Mouse (Mus musculus) T-helper 17 cell (primary cell): ENCODE measurements around the gene Rpl36a-ps1.
"Not testable (repeated sequence)": the region's sequence is repeated elsewhere in the genome, so short reads cannot be mapped to it uniquely, and the experiment has no call there.

Experiments used
- in situ Hi-C, 2 experiments: fragments of 300-600 bp; cut with MboI, MseI; formaldehyde crosslinking; loops; 1 replicate in 1 of 2; 2 replicates in 1 of 2; pipeline ENCODE4 v1.15.1; 2025; ENCODE audit warnings: high pct_unique_total_duplicates in 2 of 2

Gene Rpl36a-ps1

DNA sequence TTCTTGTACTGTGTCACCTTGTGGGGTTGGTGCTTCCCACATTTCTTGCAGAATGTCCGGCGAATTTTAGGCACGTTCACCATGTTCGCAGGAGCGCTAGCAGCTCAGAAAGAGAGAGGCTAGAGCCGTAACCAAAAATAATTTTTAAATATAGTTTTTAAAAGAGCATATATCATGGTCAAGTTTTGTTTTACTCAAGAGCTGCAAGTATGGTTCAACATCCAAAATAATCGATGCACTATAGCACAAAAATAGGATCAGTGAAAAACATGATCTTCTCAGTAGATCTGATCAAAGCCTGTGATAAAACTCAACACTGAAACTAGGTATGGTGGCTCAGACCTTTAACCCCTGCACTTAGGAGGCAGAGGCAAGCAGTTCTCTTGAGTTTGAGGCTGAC, at the start of gene Rpl36a-ps1:
Gene Rpl36a-ps1, minus strand, starts transcription at position 101 of the 400 bp plus-strand sequence.
- in situ Hi-C loops = no loop called here

DNA sequence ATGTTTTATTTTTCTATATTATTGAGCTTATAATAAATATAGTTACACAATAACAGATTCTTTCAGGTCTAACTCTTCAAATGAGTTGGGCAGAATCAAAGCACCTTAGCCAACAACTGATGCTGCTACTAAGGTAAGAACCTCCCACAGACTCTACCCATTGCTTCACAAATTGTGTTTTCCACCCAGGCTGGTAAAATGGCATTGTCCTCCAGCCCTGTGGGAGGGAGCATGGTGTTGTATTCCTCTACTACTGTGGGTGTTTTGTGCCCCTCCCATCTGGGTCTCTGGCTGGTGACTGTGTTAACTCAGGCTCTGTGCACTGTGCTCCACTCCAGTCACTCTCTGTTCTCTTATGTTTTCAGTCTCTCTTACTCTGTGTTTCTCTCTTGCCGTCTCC, 49.4 kb upstream of the Rpl36a-ps1 start:
- in situ Hi-C loops = no loop called here

DNA sequence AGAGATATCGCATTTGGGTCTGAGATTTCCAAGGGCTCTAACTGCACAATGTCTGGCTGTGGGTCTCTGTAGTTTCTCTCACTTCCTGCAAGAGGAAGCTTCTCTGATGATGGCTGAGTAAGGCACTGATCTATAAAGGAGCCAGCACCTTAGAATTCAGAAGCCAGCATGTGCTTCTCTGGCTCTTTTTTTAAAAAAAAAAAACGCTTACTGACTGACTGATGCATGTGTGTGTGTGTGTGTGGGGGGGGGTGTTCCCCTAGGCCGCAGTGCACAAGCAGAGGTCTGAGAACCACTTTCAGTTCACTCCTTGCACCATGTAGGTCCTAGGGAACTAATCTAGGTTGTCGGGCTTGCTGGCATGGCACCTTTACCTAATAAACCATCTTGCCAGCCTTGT, 47.3 kb upstream of the Rpl36a-ps1 start:
- in situ Hi-C loops = no loop called here

DNA sequence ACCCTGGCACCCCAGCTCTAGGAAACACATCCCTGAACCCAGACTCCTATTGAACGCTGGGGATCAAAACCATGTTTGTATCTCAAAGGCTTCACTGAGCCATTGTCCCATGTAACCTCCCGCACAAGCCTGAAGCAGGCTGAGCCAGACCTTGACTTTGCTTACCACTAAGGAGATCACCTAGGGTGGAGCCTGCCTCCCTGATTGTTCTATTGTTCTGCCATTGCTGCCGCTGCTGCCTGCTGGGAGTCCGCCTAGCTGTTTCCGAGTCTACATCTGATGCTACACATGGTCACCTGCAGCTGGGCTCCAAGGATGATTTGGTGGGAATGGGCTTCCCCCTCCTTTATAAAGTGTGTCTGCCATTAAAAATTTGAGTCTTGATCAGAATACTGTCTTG, 45.2 kb upstream of the Rpl36a-ps1 start:
- in situ Hi-C loops = not testable (repeated sequence)

DNA sequence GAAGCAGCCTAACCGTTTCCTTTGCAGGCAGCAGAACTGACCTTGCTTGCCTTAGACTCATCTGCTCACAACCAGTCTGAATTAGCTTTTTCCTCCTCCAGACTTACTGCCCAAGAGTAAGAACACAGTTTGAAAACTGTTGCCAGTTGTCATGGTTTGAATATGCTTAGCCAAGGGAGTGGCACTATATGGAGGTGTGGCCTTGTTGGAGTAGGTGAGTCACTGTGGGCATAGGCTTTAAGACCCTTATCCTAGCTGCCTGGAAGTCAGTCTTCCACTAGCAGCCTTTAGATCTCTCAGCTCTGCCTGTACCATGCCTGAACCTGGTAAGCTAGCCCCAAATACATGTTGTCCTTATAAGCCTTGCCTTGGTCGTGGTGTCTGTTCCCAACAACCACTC, 43.6 kb upstream of the Rpl36a-ps1 start:
- in situ Hi-C loops = no loop called here

DNA sequence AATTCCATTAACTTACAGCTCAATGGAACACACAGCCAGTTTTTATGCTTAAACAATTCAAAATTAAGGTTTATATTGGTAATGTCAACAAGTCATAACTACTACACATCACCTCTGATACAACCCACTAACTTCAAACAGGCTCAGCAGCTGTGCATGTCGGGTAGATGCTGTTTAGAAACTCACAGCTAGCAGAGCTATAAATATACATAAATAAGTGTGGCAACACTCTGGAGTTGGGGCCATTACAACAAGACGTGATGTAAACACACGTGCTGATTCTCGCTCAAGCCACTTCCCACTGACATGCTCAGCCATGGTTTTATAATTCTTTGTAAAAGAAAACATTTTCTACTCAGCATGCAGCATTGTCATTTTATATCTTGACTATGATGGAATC, 41.9 kb upstream of the Rpl36a-ps1 start:
- in situ Hi-C loops = no loop called here

DNA sequence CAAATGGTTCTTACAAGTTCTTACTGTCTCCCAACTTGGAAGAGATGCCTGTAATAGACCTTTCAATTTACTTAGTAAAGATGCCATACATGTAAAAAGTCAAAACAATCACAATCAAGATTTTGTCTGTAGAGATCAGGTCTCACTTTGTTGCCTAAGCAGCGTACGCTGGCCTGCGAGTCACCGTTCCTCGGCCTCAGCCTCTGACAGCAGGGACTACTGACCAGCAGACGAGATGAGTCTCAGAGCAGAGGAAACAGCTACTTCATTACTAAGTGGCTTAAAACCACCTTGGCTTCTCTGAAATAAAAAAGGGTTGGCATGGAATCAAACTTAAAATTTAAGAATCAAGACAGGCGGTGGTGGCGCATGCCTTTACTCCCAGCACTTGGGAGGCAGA, 40.7 kb upstream of the Rpl36a-ps1 start:
- in situ Hi-C loops = not testable (repeated sequence)

DNA sequence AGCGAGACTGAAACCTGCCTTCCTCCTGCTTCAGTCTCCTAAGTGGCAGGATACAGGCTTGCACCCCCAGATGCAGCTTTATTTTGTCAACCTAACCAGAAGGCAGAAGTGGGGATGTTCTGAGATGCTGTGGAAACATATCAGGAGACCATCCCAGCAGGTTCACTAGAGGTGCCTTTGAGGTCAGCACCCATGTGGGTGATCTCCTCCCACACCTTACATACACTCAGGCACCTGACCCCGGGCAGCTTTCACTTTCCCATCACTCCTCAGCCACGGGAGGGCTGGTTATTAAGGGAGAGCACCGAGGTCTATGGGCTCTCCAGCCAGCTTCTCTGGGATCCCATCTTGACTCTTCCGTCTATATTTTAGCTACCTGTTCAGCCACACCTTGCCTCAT, 38.5 kb upstream of the Rpl36a-ps1 start:
- in situ Hi-C loops = no loop called here

DNA sequence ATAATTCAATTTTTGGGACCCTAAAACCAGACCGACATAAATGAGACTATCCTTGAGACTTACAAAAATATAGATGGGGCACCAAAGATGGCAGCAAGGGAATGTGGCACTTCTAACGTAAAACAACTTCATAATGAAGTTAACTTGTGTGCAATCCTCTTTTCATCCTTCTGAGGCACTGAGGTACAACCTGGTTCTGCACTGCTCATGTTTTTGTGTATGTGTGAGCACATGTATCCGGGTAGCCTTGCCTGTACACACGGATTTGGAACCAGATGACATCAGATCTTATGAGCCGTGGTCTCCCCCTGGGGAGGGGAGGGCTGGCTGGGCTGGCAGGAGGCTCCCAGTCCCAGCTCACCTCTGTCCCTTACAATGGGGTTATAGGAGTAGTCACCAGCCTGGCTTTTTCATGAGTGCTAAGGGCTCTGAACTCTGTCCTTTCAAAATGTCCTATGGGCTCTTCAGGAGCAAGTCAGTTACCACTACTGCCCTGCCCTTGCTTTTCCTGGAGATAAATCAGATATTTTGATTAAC, 37.3 kb upstream of the Rpl36a-ps1 start:
- in situ Hi-C loops = no loop called here

DNA sequence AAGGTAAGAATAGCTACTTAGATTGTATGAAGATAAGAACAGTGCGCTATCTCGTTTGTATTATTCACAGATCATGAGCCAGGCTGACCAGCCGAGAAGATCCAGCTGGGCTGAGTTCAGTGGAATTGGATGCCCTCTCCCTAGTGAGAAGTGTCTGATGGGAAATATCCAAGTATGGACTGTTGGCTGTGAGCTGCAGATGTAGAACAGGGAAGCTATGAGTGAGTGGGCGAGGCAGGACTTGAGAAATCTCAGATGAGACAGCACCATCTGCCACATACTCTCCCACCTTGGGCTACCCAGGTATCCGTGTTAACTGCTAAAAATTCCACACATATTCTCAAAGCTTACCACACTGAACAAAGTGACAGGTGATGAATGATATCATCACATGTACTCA, 35.9 kb upstream of the Rpl36a-ps1 start:
- in situ Hi-C loops = no loop called here

DNA sequence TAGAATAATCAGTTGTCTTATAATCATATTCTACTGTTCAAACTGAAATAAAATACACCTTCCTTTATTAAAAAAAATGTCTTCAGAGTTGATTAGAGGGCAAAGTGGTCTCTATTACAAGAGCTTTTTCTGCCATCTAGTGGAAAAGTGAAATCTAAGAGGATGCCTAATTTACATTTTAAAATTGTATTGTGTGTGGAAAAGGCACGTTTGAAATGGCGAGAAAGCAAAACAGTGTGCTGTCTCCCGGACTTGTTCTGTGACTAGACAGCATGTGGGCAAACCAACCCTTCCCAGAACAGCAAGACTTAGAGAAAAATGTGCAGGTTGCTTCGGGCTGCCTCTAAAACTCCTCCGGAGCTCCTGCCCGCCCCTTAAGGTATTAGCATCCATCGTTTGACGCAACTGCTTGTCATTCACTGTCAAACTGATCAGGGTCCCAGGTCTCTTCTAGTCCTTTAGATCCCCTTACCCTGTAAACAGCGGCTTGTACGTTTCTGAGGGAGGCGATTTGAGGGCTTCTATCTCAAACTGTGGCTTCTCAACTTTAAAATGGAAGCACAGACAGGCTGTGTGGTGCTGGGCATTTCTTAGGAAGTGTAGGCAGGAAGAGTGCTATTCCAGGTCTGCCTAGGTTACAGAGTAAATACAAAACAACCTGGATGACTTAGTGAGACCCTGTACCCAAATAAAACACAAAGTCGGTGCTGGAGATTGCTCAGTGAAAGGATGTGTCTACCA, 28.4 kb upstream of the Rpl36a-ps1 start:
- in situ Hi-C loops = loop anchor here in 1 of 2 experiments (25.0 kb wide), 1 partner anchor 1460 kb away; no protein-coding TSS in a partner anchor

DNA sequence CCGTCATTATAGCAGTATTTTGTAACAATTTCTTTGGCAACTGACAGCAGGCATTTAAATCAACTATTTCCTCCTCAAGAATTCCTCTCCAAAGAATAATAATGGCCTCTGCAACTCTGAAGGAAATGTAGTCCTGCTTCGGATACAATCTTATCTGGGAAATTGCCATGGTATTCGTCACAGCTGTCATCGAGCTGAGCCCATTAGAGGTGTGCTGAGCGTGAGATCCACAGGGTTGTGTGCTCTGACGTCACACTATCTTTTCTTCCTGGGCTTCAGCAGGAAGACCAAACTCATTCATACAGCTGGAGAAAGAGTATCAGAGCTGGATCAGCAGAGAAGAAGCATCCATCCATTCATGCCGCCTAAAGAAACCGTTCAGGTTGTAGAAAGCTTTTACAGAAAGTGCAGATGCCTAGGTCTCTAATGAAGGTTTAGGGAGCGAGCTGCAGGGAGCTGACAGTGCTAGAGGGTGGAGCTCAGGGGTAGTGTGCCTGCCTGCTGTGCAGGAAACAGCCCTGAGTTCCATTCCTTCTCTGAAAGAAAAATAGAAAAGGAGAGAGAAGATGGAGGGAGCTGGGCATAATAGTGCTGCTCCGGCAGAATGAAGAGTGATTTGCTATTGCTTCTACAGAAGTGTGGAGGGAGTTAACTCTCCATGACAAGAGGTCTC, 25.2 kb upstream of the Rpl36a-ps1 start:
- in situ Hi-C loops = loop anchor here in 1 of 2 experiments (25.0 kb wide), 1 partner anchor 1457 kb away; no protein-coding TSS in a partner anchor

DNA sequence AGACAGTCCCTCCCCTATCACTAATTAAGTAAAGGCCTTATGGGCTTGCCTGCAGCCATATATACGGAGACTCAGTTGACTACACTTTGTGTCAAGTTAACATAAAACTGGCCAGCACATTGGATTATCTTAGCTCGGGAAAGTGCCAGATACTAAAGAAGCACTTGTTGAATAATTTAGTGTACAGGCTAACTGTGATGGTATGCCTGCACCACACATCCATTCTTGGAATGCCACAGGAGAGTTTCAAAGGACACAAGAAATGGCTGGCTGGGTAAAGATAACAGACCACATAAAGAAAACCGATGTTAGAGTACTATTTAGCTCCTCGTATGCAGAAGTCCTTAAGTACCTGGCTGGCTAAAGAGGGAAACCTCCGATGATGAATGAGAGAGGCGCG, 24.6 kb upstream of the Rpl36a-ps1 start:
- in situ Hi-C loops = loop anchor here in 1 of 2 experiments (25.0 kb wide), 1 partner anchor 1456 kb away; no protein-coding TSS in a partner anchor

DNA sequence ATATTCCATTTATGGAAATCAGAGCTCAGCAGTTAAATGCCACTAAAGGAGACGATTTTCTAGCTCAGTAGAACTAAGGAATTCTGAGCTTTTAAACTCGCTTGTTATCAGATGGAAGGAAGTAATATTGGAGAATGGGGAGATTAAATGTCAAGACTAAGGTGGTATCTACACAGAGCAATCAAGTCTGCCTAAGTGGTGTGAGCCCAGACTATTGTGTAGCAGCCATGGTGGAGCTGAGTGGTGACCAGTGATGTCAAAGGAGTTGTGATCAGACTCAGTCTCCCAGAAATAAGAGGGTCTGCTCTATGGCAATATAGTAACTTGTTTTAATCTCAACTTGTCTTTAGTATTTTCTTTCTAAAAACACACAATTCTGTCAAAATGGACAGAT, 16.8 kb upstream of the Rpl36a-ps1 start:
- in situ Hi-C loops = loop anchor here in 1 of 2 experiments (25.0 kb wide), 1 partner anchor 1449 kb away; no protein-coding TSS in a partner anchor

DNA sequence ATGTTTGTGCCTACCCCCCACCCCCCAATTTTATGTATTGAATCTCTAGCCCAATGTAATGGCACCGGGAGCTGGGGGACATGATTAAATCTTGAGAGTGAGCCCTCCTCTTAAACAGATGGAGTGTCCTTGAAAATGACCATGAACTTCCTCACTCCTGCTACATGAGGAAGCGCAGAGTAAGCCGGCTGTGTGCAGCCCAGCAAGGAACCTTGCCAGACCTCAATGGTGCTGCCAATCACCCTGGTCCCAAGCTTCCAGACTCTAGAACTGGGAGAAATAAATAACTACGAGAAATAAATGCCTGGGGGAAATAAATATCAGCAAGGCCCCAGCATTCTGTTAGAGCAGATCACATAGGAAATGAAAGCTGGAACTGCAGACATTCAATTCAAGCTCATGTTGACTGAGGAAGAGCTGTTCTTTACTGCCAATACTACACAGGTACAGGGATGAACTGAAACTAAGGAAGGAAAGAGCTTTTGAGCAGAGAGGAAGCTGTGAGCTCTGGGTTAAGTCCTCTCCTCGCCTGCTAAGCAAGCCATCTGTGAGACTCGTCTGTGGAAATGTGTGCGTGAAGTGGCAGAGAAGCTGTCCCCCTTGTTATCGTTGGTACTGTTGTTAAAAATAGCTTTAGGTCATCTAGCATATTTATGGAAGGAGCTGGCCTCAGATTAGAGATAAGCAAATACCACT, 16.3 kb upstream of the Rpl36a-ps1 start:
- in situ Hi-C loops = loop anchor here in 1 of 2 experiments (25.0 kb wide), 1 partner anchor 1448 kb away; no protein-coding TSS in a partner anchor

DNA sequence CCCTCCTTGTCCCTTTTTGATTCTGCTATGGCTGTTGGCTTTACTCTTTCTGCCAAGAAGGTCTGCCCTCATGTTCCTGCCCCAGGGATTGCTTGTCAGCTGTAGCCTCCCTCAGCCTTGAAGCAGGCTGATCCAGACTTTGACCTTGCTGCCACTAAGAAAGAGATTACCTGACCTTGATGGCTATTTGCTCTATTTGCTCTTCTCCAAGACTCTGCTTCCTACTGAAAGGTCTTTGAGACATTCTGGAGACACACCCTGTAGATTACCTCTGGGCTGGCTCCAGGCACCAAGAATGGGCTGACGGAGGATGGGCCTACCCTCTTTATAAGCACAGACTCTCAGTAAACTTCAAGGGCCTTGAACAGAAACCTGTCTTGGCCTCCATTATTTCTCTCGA, 1.6 kb downstream of the Rpl36a-ps1 start:
- in situ Hi-C loops = no loop called here

DNA sequence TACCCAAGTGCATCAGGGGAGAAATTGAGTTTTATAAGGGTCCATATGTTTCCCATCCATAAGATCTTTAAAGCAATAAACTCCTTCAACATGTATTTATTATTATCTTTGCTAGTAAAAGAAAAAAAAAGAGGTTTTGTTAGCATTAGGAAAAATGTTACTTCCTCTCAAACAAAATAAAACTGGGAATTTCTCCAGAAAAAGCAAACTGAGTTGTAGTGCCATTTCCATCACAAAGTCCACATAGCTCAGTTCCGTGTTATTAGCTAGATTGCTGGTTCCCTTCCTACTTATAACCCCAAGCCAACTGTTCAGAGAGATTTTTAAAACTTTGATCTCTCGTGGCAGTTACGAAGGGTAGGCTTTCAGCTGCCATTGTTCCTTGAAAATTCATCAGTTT, 3.5 kb downstream of the Rpl36a-ps1 start:
- in situ Hi-C loops = no loop called here

DNA sequence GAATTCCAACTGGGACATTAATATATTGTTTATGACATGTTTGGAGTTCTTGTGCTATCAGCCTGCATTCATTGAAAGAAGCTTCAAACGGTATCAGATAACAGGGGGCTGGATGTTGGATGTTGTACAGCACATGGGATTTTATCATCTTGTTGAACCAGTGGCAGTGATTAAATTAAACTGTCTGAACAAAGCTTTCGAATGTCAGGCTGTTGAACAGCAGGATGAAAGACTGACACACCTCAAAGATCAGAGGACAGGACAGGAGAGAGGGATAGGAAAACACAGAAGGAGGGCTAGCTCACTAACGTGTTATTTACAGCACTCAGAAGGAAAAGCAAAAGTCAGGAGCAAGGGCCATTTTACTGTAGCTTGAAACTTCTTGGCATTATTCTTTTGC, 4.3 kb downstream of the Rpl36a-ps1 start:
- in situ Hi-C loops = no loop called here

DNA sequence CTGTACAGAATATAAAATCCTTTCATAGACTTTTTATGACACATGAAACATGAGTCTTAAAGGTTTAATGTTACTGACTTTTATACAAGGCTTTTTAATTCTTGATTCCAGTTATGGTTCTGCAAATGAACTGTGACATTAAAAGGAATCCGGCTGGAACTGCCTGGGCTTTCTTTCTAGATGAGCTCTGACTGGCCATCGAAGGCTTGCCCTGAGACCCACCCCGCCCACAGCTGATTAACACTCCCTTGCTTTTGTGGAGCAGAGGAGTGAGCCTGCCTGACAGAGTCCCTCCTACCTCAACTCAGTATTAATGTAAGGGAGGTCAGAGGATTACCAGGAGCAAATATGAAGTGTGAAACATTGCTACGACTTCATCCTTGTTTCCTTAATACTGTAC, 22.2 kb downstream of the Rpl36a-ps1 start:
- in situ Hi-C loops = no loop called here

DNA sequence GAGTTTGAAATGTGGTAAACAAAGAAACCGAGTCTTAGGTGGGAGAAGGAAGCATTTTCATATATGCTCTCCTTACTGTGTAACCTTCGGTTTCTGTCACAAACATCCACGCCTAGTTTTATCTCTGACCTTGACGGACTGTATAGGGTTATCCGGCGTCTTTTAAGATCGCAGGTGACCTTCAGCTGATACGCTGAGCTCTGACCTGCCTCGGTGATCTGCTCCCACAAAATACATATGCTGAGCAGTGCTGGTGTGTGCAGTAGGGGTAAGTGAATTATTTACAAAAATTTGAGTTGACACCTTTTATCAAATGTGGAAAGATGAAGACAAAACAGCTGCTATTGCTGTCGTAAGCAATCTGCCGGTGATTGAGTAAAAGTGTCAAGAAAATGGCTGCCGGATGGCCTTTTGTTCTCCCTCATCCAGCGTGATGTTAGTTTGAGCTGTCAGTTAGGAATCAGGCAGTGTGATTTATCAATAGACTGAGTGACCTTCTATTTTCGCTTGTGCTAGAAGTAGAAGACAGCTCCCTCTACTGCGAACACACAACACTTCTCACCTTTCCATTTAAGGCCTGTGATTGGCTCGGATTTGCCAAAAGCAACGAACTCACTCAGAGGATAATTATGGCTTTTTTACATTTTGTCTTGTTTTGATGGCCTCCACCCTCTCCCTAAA, 35.0 kb downstream of the Rpl36a-ps1 start:
- in situ Hi-C loops = no loop called here

DNA sequence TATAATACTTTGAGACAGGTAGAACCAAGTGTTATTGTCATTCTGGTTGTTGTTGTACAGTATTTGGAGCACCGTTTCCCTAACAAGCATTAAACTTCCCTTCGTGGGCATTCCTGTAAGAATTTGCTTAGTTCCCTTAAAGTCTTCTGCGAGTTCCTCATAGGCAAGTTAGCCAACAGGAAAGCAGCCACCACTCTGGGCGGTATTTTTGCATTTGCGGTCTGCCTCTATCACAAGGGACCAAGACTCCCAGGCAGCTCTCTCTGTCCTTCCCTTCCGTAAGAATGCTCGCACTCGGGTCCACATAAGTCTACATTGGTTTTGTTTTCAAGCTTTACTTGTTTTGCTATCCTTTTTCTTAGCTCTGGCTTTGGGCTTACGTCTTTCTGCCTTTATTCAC, 37.3 kb downstream of the Rpl36a-ps1 start:
- in situ Hi-C loops = no loop called here
